Mouse (Mus musculus) kidney, embryonic 15.5 days (tissue): ENCODE data around the gene Tpo. TPM values are rescaled to one million over a fixed set of nuclear protein-coding genes. Genes with fewer than 3 reads are reported as not detected.
A peak's percentile ranks its signal among the peaks of the same experiment; 100 is the strongest.

Source experiments
- ATAC-seq: fragments of 200-750 bp; cut with Nextera tagmentation; replicated peaks from 2 replicates; pipeline ENCODE4 v1.8.0; 2017; ENCODE audit warnings: moderate TSS enrichment; ENCODE audit not compliant: low FRiP score
- H3K27ac ChIP-seq: fragments of 300-500 bp; sonication (generic); 2 replicates; pipeline ENCODE4 v1.5.1; 2015; ENCODE audit warnings: mild to moderate bottlenecking, inconsistent platforms
- H3K27me3 ChIP-seq: fragments of 300-500 bp; sonication (generic); 2 replicates; pipeline ENCODE4 v1.6.1; 2015; ENCODE audit warnings: inconsistent platforms
- H3K36me3 ChIP-seq: fragments of 300-500 bp; sonication (generic); 2 replicates; pipeline ENCODE4 v1.6.1; 2015; ENCODE audit warnings: inconsistent platforms
- H3K4me1 ChIP-seq: fragments of 300-500 bp; sonication (generic); 2 replicates; pipeline ENCODE4 v1.6.1; 2015; ENCODE audit warnings: inconsistent platforms
- H3K4me2 ChIP-seq: fragments of 300-500 bp; sonication (generic); 2 replicates; pipeline ENCODE4 v1.6.1; 2015; ENCODE audit warnings: moderate library complexity, mild to moderate bottlenecking, inconsistent platforms
- H3K4me3 ChIP-seq: fragments of 300-500 bp; sonication (generic); replicated peaks from 2 replicates; pipeline ENCODE4 v1.5.1; 2015; ENCODE audit warnings: mild to moderate bottlenecking, inconsistent platforms
- H3K9ac ChIP-seq: fragments of 300-500 bp; sonication (generic); 2 replicates; pipeline ENCODE4 v1.6.1; 2015; ENCODE audit warnings: mild to moderate bottlenecking, inconsistent platforms
- H3K9me3 ChIP-seq: fragments of 300-500 bp; sonication (generic); replicated peaks from 2 replicates; pipeline ENCODE4 v1.6.1; 2016; ENCODE audit warnings: inconsistent platforms
- WGBS: fragments of 180-500 bp; shearing (Covaris S2); methylation state at CpG from one replicate; pipeline ENCODE4 v1.1.7; 2015; ENCODE audit warnings: mixed read lengths; 5-methylcytosine and 5-hydroxymethylcytosine counted together
- polyA plus RNA-seq: library from polyadenylated mRNA; unstranded; fragments of >200 nt; fragmentation: Nextera tagmentation; extraction: Ambion mirVana; gene quantifications from 2 replicates; pipeline ENCODE4 v1.2.1, GENCODE M21; 2015

Gene Tpo
- polyA plus RNA-seq = not detected in 2 replicates

- WGBS = 49% methylated on average over 4 of the region's 4 CpGs
- H3K9ac ChIP-seq = no peak within 1 kb of the TSS
- no peaks in the 10 kb centered on the region for H3K27me3 ChIP-seq
- H3K4me2 ChIP-seq = no peak within 1 kb of the TSS
- H3K36me3 ChIP-seq = no peaks in the 10 kb centered on the region
- no peak within 1 kb of the TSS for H3K27ac ChIP-seq
- ATAC-seq = no peak
- no peaks in the 10 kb centered on the region for H3K9me3 ChIP-seq
- no peaks in the 10 kb centered on the region for H3K4me1 ChIP-seq
- H3K4me3 ChIP-seq = no peak within 1 kb of the TSS
Observed at GRCm38 (mm10) chr12:30132524-30132923, at the start of gene Tpo. TSS of gene Tpo (minus strand) at chr12:30132624.

- no peaks in the 10 kb centered on the region for H3K4me1 ChIP-seq
- H3K27ac ChIP-seq = no peak overlapping the region
- no peak for ATAC-seq
- no peaks in the 10 kb centered on the region for H3K9me3 ChIP-seq
- H3K4me3 ChIP-seq = no peak overlapping the region
- H3K27me3 ChIP-seq = no peaks in the 10 kb centered on the region
- H3K36me3 ChIP-seq = no peaks in the 10 kb centered on the region
- H3K9ac ChIP-seq = no peak overlapping the region
- H3K4me2 ChIP-seq = no peak overlapping the region
- 88% methylated on average over 3 of the region's 3 CpGs for WGBS
Observed at GRCm38 (mm10) chr12:30181721-30182120, 49.3 kb upstream of the Tpo start.

- Histone ChIP-seq H3K9ac (no peak overlapping the region), H3K4me2 (no peak overlapping the region), H3K27ac (no peak overlapping the region), H3K36me3 (no peaks in the 10 kb centered on the region), H3K27me3 (no peaks in the 10 kb centered on the region), H3K4me1 (no peaks in the 10 kb centered on the region), H3K4me3 (no peak overlapping the region), H3K9me3 (no peaks in the 10 kb centered on the region)
- no peak for ATAC-seq
- WGBS = 84% methylated on average over 1 of the region's 1 CpGs
Observed at GRCm38 (mm10) chr12:30179623-30180022, 47.2 kb upstream of the Tpo start.

GRCm38 (mm10) chr12:30177966-30178365 is 45.5 kb upstream of the Tpo start:
- no peak overlapping the region for H3K27ac ChIP-seq
- no peak overlapping the region for H3K4me3 ChIP-seq
- 79% methylated on average over 6 of the region's 6 CpGs for WGBS
- no peaks in the 10 kb centered on the region for H3K36me3 ChIP-seq
- no peaks in the 10 kb centered on the region for H3K9me3 ChIP-seq
- no peak overlapping the region for H3K4me2 ChIP-seq
- H3K4me1 ChIP-seq = no peaks in the 10 kb centered on the region
- H3K9ac ChIP-seq = no peak overlapping the region
- no peak for ATAC-seq
- H3K27me3 ChIP-seq = no peaks in the 10 kb centered on the region

- no peaks in the 10 kb centered on the region for H3K9me3 ChIP-seq
- WGBS = 92% methylated on average over 2 of the region's 2 CpGs
- no peaks in the 10 kb centered on the region for H3K4me1 ChIP-seq
- no peak overlapping the region for H3K4me2 ChIP-seq
- no peak overlapping the region for H3K4me3 ChIP-seq
- no peak for ATAC-seq
- H3K36me3 ChIP-seq = no peaks in the 10 kb centered on the region
- no peak overlapping the region for H3K9ac ChIP-seq
- H3K27me3 ChIP-seq = no peaks in the 10 kb centered on the region
- H3K27ac ChIP-seq = no peak overlapping the region
Observed at GRCm38 (mm10) chr12:30177529-30177928, 45.1 kb upstream of the Tpo start.

GRCm38 (mm10) chr12:30168491-30168890 is 36.1 kb upstream of the Tpo start:
- Histone ChIP-seq H3K27ac (no peak overlapping the region), H3K4me1 (no peaks in the 10 kb centered on the region), H3K9ac (no peak overlapping the region), H3K36me3 (no peaks in the 10 kb centered on the region), H3K9me3 (no peaks in the 10 kb centered on the region), H3K4me3 (no peak overlapping the region), H3K4me2 (no peak overlapping the region), H3K27me3 (no peaks in the 10 kb centered on the region)
- no peak for ATAC-seq
- 68% methylated on average over 3 of the region's 3 CpGs for WGBS

- WGBS = 84% methylated on average over 5 of the region's 5 CpGs
Observed at GRCm38 (mm10) chr12:30164538-30164937, 32.1 kb upstream of the Tpo start.

GRCm38 (mm10) chr12:30164005-30164404 is 31.6 kb upstream of the Tpo start:
- WGBS = 90% methylated on average over 6 of the region's 6 CpGs
- no peaks in the 10 kb centered on the region for H3K27me3 ChIP-seq
- H3K4me2 ChIP-seq = no peak overlapping the region
- ATAC-seq = no peak
- H3K9me3 ChIP-seq = no peaks in the 10 kb centered on the region
- H3K27ac ChIP-seq = no peak overlapping the region
- no peak overlapping the region for H3K9ac ChIP-seq
- no peaks in the 10 kb centered on the region for H3K4me1 ChIP-seq
- H3K4me3 ChIP-seq = no peak overlapping the region
- H3K36me3 ChIP-seq = no peaks in the 10 kb centered on the region

More at GRCm38 (mm10) chr12:30164538-30164937, 32.1 kb upstream of the Tpo start:
- Histone ChIP-seq H3K4me1 (no peaks in the 10 kb centered on the region), H3K9ac (no peak overlapping the region), H3K4me2 (no peak overlapping the region), H3K36me3 (no peaks in the 10 kb centered on the region), H3K27ac (no peak overlapping the region), H3K4me3 (no peak overlapping the region), H3K9me3 (no peaks in the 10 kb centered on the region), H3K27me3 (no peaks in the 10 kb centered on the region)
- ATAC-seq = no peak

- no peaks in the 10 kb centered on the region for H3K9me3 ChIP-seq
- no peaks in the 10 kb centered on the region for H3K36me3 ChIP-seq
- peak; percentile 86 for ATAC-seq
- no peak overlapping the region for H3K4me2 ChIP-seq
- 61% methylated on average over 5 of the region's 5 CpGs for WGBS
- no peak overlapping the region for H3K9ac ChIP-seq
- no peaks in the 10 kb centered on the region for H3K27me3 ChIP-seq
- no peak overlapping the region for H3K4me3 ChIP-seq
- no peak overlapping the region for H3K27ac ChIP-seq
- no peaks in the 10 kb centered on the region for H3K4me1 ChIP-seq
Observed at GRCm38 (mm10) chr12:30161731-30162406, 29.4 kb upstream of the Tpo start.

GRCm38 (mm10) chr12:30160475-30160874 is 28.1 kb upstream of the Tpo start:
- Histone ChIP-seq H3K4me1 (no peaks in the 10 kb centered on the region), H3K36me3 (no peaks in the 10 kb centered on the region), H3K9ac (no peak overlapping the region), H3K27me3 (no peaks in the 10 kb centered on the region), H3K4me2 (no peak overlapping the region), H3K9me3 (no peaks in the 10 kb centered on the region), H3K27ac (no peak overlapping the region), H3K4me3 (no peak overlapping the region)
- 70% methylated on average over 3 of the region's 3 CpGs for WGBS
- 0 out of 2 replicates have a peak, but pooled peaks have one; percentile 62 for ATAC-seq

- no peak overlapping the region for H3K4me3 ChIP-seq
- no peak overlapping the region for H3K27ac ChIP-seq
- no peaks in the 10 kb centered on the region for H3K27me3 ChIP-seq
- 88% methylated on average over 8 of the region's 8 CpGs for WGBS
- no peaks in the 10 kb centered on the region for H3K36me3 ChIP-seq
- H3K9ac ChIP-seq = no peak overlapping the region
- no peaks in the 10 kb centered on the region for H3K4me1 ChIP-seq
- no peak for ATAC-seq
- no peak overlapping the region for H3K4me2 ChIP-seq
- no peaks in the 10 kb centered on the region for H3K9me3 ChIP-seq
Observed at GRCm38 (mm10) chr12:30159788-30160187, 27.4 kb upstream of the Tpo start.

- Histone ChIP-seq H3K4me1 (no peaks in the 10 kb centered on the region), H3K9ac (no peak overlapping the region), H3K4me3 (no peak overlapping the region), H3K9me3 (no peaks in the 10 kb centered on the region), H3K4me2 (no peak overlapping the region), H3K36me3 (no peaks in the 10 kb centered on the region), H3K27ac (no peak overlapping the region), H3K27me3 (no peaks in the 10 kb centered on the region)
- WGBS = 73% methylated on average over 7 of the region's 7 CpGs
- no peak for ATAC-seq
Observed at GRCm38 (mm10) chr12:30154079-30154673, 21.8 kb upstream of the Tpo start.

- 65% methylated on average over 3 of the region's 3 CpGs for WGBS
- Histone ChIP-seq H3K4me2 (no peak overlapping the region), H3K27ac (no peak overlapping the region), H3K9ac (no peak overlapping the region), H3K9me3 (no peaks in the 10 kb centered on the region), H3K4me3 (no peak overlapping the region), H3K36me3 (no peaks in the 10 kb centered on the region), H3K4me1 (no peaks in the 10 kb centered on the region), H3K27me3 (no peaks in the 10 kb centered on the region)
- no peak for ATAC-seq
Observed at GRCm38 (mm10) chr12:30142085-30142484, 9.7 kb upstream of the Tpo start.
